Mouse (Mus musculus): ENCODE results near the gene Ppm1l. TPM values are rescaled to one million over a fixed set of nuclear protein-coding genes. Genes with fewer than 3 reads are reported as not detected.

The Ppm1l gene
- polyA plus RNA-seq, 1 experiment from 2014 or later: 26.0 TPM

DNA sequence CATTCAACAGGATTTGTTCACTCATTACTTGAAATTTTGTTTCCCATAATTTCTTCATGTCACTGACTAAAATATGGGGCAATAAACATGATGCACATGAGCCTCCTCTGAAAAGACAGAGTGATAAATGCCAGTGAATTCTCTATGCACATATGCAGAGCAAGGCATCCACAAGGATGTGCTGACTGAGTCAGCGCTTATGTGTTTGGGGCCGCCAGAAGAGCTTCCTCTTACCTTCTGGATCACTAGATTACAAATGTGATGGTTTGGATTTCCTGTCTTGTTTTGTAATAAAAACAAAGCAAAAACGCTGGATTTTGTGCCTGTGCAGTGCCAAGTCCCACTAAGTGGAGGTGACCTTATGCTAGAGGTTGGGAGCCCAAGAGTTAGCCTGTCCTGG, 260.1 kb downstream of the Ppm1l start:
- H3K27ac ChIP-seq: no peak overlapping the region
- no peak overlapping the region for H3K4me2 ChIP-seq
- 87% methylated on average over 3 of the region's 3 CpGs for WGBS
- H3K36me3 ChIP-seq (replicated peaks): peaks cover 28% of the 10 kb centered on the region
- ATAC-seq (replicated peaks): no peak
- H3K9me3 ChIP-seq: no peaks in the 10 kb centered on the region
- H3K9ac ChIP-seq: no peak overlapping the region
- no peak overlapping the region for H3K4me3 ChIP-seq
- H3K27me3 ChIP-seq (replicated peaks): no peaks in the 10 kb centered on the region
- no peaks in the 10 kb centered on the region for H3K4me1 ChIP-seq

DNA sequence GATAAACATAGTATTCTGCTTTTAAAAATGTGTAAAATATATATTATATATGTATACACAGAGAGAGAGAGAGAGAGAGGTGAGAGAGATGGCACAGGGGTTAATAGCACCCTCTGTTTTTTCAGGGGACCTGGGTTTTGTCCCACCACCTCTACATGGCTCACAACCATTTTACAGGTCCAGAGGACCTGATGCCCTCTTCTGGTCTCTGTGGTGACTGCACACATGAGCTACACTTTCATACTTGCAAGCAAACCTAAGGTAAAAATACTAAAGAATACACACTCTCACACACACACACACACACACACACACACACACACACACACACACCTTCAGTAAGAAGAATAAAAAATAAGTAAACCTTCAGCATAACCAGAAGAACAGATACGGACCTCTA, 262.1 kb downstream of the Ppm1l start:
- Histone ChIP-seq H3K9ac (no peak overlapping the region), H3K4me3 (no peak overlapping the region), H3K4me2 (no peak overlapping the region), H3K27ac (no peak overlapping the region), H3K36me3 (replicated peaks) (peaks cover 29% of the 10 kb centered on the region), H3K9me3 (no peaks in the 10 kb centered on the region), H3K4me1 (no peaks in the 10 kb centered on the region), H3K27me3 (replicated peaks) (no peaks in the 10 kb centered on the region)
- no peak for ATAC-seq (replicated peaks)
- WGBS: 91% methylated on average over 1 of the region's 1 CpGs

DNA sequence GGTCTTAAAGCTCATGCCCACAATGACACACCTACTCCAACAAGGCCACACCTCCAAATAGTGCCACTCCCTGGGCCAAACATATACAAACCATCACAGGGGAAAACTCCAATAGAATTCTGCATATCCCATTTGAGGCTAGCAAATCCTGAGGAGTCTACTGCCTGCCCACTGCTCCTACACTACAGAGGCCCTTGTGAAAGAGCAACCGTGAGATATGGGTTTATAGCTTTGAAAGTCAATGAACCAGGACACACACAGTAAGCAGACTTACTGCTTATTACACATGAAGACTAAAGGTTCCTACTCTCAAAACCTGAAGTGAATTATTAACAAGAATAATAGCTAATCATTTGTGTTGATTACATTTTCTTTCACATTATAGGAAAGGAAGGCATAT, 267.1 kb downstream of the Ppm1l start:
- no peak overlapping the region for H3K9ac ChIP-seq
- no peaks in the 10 kb centered on the region for H3K9me3 ChIP-seq

DNA sequence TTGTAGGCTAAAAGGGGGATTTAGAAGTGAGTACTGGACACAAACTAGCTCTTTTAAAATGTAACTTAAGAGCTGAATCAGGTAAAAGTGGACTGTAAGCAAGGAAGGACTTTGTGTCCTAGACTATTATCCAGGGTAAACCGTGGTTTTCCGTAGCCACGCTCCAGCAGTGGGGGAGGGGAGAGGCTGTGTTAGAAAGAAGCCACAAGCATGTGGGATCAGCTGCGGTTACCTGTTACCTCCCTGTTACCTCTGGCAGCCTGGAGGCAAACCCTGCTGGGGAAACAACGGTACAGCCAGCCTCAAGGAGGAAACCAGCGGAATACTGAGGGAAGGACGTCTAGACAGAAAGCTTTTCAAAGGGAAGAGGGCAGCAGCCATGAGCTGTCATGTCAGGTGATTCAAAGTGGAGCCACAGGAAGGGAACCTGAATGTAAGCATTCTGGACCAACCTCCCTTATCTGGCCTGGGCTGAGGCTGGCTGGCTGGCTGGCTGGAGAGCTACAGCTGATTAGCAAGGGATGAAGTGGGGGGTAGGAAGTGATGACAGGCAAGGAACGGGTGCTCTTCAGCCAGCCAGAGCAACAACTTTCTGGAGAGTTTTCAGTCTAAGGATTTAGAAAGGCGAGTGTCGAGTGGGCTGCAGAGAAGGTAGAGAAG, 271.6 kb downstream of the Ppm1l start:
- no peaks in the 10 kb centered on the region for H3K4me1 ChIP-seq
- H3K9ac ChIP-seq: no peak overlapping the region
- no peaks in the 10 kb centered on the region for H3K9me3 ChIP-seq
- no peak overlapping the region for H3K27ac ChIP-seq
- 52% methylated on average over 10 of the region's 10 CpGs for WGBS
- no peaks in the 10 kb centered on the region for H3K27me3 ChIP-seq (replicated peaks)
- no peak overlapping the region for H3K4me2 ChIP-seq
- no peak for ATAC-seq (replicated peaks)
- peaks cover under 1% of the 10 kb centered on the region; the same call in 1 of the 2 replicates for H3K36me3 ChIP-seq (replicated peaks)
- no peak overlapping the region for H3K4me3 ChIP-seq

More for the DNA sequence above, 267.1 kb downstream of the Ppm1l start:
- Histone ChIP-seq H3K4me3 (no peak overlapping the region), H3K27me3 (replicated peaks) (no peaks in the 10 kb centered on the region), H3K36me3 (replicated peaks) (peaks cover 7% of the 10 kb centered on the region; the same call in 1 of the 2 replicates), H3K27ac (no peak overlapping the region), H3K4me2 (no peak overlapping the region), H3K4me1 (no peaks in the 10 kb centered on the region)
- 98% methylated on average over 1 of the region's 1 CpGs for WGBS
- no peak for ATAC-seq (replicated peaks)

DNA sequence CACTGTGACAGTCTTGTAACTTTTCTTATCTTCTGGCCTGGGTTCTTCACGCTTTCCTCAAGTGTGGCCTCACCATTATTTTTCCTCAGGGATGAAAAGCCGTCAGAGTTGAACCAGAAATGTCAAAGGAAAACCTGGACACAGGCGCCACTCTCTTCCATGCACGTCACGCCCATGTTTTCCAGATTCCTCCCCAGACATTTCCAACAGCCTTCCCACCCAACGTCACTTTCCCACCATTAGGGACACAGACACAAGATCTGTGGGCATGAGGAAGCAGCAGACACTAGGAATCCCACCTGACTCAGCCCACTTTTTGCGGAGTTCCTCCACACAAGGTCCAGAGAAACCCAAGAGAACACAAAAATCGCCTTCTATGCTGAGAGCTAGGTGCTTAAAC, 276.8 kb downstream of the Ppm1l start:
- Histone ChIP-seq H3K9ac (no peak overlapping the region), H3K4me2 (no peak overlapping the region), H3K9me3 (no peaks in the 10 kb centered on the region), H3K36me3 (replicated peaks) (no peaks in the 10 kb centered on the region), H3K27ac (no peak overlapping the region), H3K4me3 (no peak overlapping the region), H3K4me1 (peaks cover 32% of the 10 kb centered on the region), H3K27me3 (replicated peaks) (no peaks in the 10 kb centered on the region)
- WGBS: 96% methylated on average over 8 of the region's 8 CpGs
- no peak for ATAC-seq (replicated peaks)

DNA sequence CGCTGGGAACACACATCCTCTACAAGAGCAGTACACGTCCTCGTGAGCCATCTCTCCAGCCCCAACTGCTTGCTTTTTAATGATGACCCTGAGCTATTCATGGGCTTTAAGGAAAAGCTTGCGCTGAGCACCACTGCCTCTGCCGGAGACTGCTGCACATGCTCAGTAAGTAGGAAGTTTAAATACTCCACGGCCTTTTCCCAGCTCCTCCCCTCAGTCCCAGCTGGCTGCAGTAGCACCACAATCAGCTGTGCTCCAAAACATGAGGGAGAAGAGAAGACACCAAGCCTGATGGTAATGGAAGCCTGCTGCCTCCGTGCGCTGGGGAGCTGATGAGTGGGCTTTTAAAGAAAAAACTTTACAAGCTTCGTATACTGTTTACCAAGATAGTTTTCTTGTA, 277.4 kb downstream of the Ppm1l start:
- Histone ChIP-seq H3K27me3 (replicated peaks) (no peaks in the 10 kb centered on the region), H3K4me3 (no peak overlapping the region), H3K9me3 (no peaks in the 10 kb centered on the region), H3K9ac (no peak overlapping the region), H3K36me3 (replicated peaks) (no peaks in the 10 kb centered on the region), H3K4me1 (peaks cover 34% of the 10 kb centered on the region), H3K27ac (no peak overlapping the region), H3K4me2 (no peak overlapping the region)
- no peak for ATAC-seq (replicated peaks)
- 73% methylated on average over 9 of the region's 9 CpGs for WGBS

DNA sequence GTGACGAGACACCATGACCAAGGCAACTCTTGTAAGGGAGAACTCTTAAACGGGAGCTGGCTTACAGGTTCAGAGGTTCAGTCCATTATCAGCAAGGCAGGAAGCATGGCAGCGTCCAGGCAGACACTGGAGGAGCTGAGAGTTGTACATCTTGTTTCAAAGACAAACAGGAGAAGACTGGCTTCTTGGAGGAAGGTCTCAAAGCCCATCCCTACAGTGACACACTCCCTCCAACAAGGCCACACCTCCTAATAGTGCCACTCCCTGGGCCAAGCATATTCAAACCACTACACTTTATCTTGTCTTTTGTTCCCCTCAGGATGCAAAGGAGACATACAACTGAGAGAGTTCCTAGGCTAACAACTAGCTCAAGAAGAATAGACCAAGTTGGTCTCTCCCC, 279.5 kb downstream of the Ppm1l start:
- no peaks in the 10 kb centered on the region for H3K9me3 ChIP-seq
- ATAC-seq (replicated peaks): no peak
- peaks cover 37% of the 10 kb centered on the region for H3K4me1 ChIP-seq
- H3K27me3 ChIP-seq (replicated peaks): no peaks in the 10 kb centered on the region
- H3K4me2 ChIP-seq: peak overlapping the region; percentile 64; the same call in 1 of the 2 replicates
- no peak overlapping the region for H3K27ac ChIP-seq
- no peaks in the 10 kb centered on the region for H3K36me3 ChIP-seq (replicated peaks)
- no peak overlapping the region for H3K9ac ChIP-seq
- 90% methylated on average over 3 of the region's 3 CpGs for whole genome bisulfite sequencing
- no peak overlapping the region for H3K4me3 ChIP-seq

DNA sequence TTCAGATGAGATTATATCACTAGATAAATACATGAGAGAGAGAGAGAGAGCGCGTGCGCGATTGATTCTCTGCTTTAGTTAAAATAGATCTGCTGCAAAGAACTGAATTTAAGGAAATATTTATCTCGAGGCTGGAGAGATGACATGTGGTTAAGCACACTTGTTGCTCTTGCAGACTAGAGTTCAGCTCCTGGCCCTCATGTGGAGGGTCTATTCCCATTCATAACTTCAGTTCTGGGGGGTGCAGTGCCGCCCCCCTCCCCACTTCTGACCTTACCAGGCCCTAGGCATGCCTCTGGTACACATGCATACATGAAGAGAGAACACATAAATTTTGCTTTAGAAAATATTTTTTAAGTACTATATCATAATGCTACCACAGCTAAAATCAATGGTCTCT, 280.6 kb downstream of the Ppm1l start:
- H3K27ac ChIP-seq: no peak overlapping the region
- H3K9ac ChIP-seq: peak overlapping the region; percentile 83
- H3K9me3 ChIP-seq: no peaks in the 10 kb centered on the region
- peak overlapping the region; percentile 64 for H3K4me2 ChIP-seq
- H3K36me3 ChIP-seq (replicated peaks): no peaks in the 10 kb centered on the region
- H3K27me3 ChIP-seq (replicated peaks): no peaks in the 10 kb centered on the region
- H3K4me3 ChIP-seq: peak overlapping the region; percentile 77
- WGBS: 88% methylated on average over 6 of the region's 6 CpGs
- ATAC-seq (replicated peaks): no peak
- peaks cover 37% of the 10 kb centered on the region for H3K4me1 ChIP-seq

DNA sequence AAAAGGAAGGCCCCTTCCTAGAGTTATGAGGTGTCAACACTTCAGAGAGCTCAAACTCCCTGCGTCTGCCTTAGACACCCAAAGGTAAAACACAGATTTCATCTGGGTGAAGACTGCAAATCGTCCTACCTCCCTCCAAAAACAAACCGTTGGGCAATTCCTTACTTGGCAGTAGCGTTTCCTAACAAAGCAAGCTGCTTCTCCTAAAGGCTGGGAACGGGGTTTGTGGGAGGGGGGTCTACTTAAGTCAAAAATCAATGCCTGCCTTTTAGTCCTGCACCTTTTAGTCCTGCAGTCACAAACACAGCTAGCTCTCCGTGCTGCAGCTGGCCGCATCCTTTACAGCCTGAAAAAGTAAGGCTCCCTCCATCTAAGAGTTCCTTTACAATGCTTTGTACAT, 281.2 kb downstream of the Ppm1l start:
- Histone ChIP-seq H3K4me1 (peaks cover 37% of the 10 kb centered on the region), H3K27me3 (replicated peaks) (no peaks in the 10 kb centered on the region), H3K9me3 (no peaks in the 10 kb centered on the region), H3K4me2 (peak overlapping the region; percentile 64), H3K27ac (peak overlapping the region; percentile 87), H3K4me3 (peak overlapping the region; percentile 77), H3K36me3 (replicated peaks) (no peaks in the 10 kb centered on the region), H3K9ac (peak overlapping the region; percentile 83)
- peak; percentile 18 for ATAC-seq (replicated peaks)
- 5% methylated on average over 7 of the region's 7 CpGs for WGBS

DNA sequence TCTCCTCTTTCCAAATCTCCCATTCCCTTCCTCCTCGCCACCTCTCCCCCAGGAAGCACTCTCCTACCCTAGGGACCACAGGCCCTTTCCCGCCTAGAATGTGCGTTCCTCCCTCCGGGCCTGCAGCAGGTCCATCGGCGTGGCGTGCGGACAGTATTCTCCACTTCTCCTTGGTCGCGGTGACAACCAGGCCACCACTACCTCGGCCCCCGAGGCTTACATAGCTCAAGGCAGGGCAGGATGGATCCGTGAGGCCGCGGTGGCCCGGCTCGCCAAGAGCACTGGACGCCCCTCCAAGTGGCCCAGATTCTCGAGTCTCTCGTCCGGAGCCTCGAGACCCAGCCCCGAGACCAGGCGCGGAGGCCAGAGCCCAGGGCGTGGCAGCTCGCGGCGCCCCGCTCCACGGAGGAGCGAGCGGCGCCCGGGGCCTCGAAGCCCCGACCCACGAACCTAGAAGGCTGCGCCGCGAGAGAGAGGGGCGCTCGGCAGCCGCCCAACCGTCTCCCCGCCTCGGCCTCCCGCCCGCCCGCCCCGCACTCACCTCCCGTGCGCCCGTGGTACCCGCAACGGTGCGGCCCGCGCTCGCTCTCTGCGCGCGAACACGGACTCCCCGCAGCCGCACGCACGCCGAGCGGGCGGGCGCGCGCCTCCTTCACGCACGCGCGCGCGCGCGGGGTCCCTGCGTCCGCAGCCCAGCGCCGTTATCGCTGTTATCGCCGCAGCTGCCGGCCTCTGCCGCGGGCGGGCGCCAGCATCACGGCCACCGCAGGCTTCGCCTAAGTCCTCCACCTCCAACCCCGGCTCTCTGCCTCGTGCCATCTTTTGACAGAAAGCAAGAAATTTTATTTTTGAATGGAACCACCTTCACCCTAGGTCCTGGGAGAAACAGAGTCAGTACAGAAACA, 281.9 kb downstream of the Ppm1l start, which contains the start of gene B3galnt1:
TSS of gene B3galnt1 (minus strand) at position 700 of the 905 bp plus-strand sequence.
- Histone ChIP-seq H3K4me1 (peaks cover 37% of the 10 kb centered on the region), H3K27ac (peak within 1 kb of the TSS; percentile 87), H3K36me3 (replicated peaks) (no peaks in the 10 kb centered on the region), H3K9ac (peak within 1 kb of the TSS; percentile 83), H3K4me3 (peak within 1 kb of the TSS; percentile 77), H3K27me3 (replicated peaks) (no peaks in the 10 kb centered on the region), H3K4me2 (peak within 1 kb of the TSS; percentile 64), H3K9me3 (no peaks in the 10 kb centered on the region)
- WGBS: under 1% methylated on average over 94 of the region's 99 CpGs
- ATAC-seq (replicated peaks): peak; percentile 88

DNA sequence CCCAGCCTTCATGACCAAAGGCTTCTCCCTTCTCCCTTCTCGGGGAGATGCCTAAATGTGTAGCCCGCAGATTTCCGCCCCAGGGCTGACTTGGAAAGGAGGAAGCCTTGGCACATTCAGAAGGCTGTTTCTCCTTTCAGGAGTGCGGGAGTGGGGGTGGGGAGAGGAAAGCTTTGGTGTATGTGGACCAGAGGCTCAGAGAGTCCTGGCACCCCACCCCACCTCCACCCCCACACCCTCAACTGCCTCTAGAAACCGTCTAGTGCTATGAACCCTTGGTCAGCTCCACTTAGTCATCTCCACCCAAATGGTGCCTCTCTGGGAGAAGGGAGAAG, 282.5 kb downstream of the Ppm1l start:
- WGBS: 18% methylated on average over 5 of the region's 5 CpGs

DNA sequence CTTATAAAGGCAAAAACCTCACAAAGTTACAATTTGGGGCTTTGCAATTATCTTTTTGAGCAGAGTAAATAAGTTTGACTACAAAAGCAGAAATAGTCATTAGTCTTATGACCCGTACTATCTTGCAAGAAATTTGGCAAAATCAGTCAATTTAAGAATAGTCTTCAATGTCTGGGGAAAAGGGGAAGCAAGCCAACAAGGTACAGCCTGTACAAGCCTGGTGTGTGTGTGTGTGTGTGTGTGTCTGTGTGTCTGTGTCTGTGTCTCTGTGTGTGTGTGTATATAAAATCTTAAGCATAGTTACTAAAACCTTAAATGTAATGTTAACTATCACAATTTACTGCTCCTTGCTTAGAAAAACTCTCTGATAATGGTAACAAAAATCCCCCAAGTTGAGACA, 290.3 kb downstream of the Ppm1l start:
- 95% methylated on average over 1 of the region's 1 CpGs for WGBS
- no peak overlapping the region for H3K27ac ChIP-seq
- no peak for ATAC-seq (replicated peaks)

More for the DNA sequence above, 282.5 kb downstream of the Ppm1l start:
- Histone ChIP-seq H3K9ac (peak overlapping the region; percentile 83), H3K4me2 (peak overlapping the region; percentile 64), H3K36me3 (replicated peaks) (no peaks in the 10 kb centered on the region), H3K27me3 (replicated peaks) (no peaks in the 10 kb centered on the region), H3K27ac (peak overlapping the region; percentile 87), H3K9me3 (no peaks in the 10 kb centered on the region), H3K4me1 (peaks cover 37% of the 10 kb centered on the region), H3K4me3 (peak overlapping the region; percentile 77)
- peak; percentile 45 for ATAC-seq (replicated peaks)

More for the DNA sequence above, 290.3 kb downstream of the Ppm1l start:
- Histone ChIP-seq H3K4me1 (no peaks in the 10 kb centered on the region), H3K36me3 (replicated peaks) (no peaks in the 10 kb centered on the region), H3K4me2 (no peak overlapping the region), H3K27me3 (replicated peaks) (no peaks in the 10 kb centered on the region), H3K9me3 (no peaks in the 10 kb centered on the region), H3K4me3 (no peak overlapping the region), H3K9ac (no peak overlapping the region)

Data from midbrain, embryonic 15.5 days (tissue).